Mouse (Mus musculus) small intestine, adult 2 months (tissue): Measurements from ENCODE around the gene Gm49661. TPM values are rescaled to one million over a fixed set of nuclear protein-coding genes. Genes with fewer than 3 reads are reported as not detected.

Experiments used
- H3K27ac ChIP-seq: fragments of 200-500 bp; 2 replicates; pipeline ENCODE4 v1.5.1; 2012; ENCODE audit warnings: low read depth, low read length, control low read depth, inconsistent platforms; ENCODE audit not compliant: insufficient read depth
- H3K27me3 ChIP-seq: fragments of 200-500 bp; 2 replicates; pipeline ENCODE4 v1.6.1; 2012; ENCODE audit warnings: mild to moderate bottlenecking, moderate library complexity, low read length, inconsistent platforms; ENCODE audit not compliant: control insufficient read depth, insufficient read depth
- H3K36me3 ChIP-seq: fragments of 200-500 bp; 2 replicates; pipeline ENCODE4 v1.6.1; 2012; ENCODE audit warnings: mild to moderate bottlenecking, low read length, control low read depth, inconsistent platforms; ENCODE audit not compliant: control insufficient read depth, insufficient read depth
- H3K4me1 ChIP-seq: fragments of 200-500 bp; 2 replicates; pipeline ENCODE4 v1.6.1; 2012; ENCODE audit warnings: low read length, inconsistent platforms, mixed read lengths; ENCODE audit not compliant: control insufficient read depth, insufficient read depth, insufficient read length
- H3K4me3 ChIP-seq: fragments of 200-500 bp; 2 replicates; pipeline ENCODE4 v1.5.1; 2012; ENCODE audit warnings: low read depth, mild to moderate bottlenecking, control low read depth, inconsistent platforms, low read length, moderate library complexity
- CTCF ChIP-seq: fragments of 200-500 bp; IDR thresholded peaks from 2 replicates; pipeline ENCODE4 v1.5.1; 2012; ENCODE audit warnings: low read depth, mild to moderate bottlenecking, control low read depth, inconsistent platforms, low read length, moderate library complexity, mixed read lengths; ENCODE audit not compliant: insufficient replicate concordance, insufficient read length; ENCODE audit errors: extremely low read depth
- POLR2A ChIP-seq: fragments of 200-500 bp; IDR thresholded peaks from 2 replicates; pipeline ENCODE4 v1.6.1; 2012; ENCODE audit warnings: low read depth, mild to moderate bottlenecking, control low read depth, inconsistent platforms, low read length, moderate library complexity
- WGBS: fragments of 180-500 bp; shearing (Covaris S2); methylation state at CpG from one replicate; pipeline ENCODE4 v1.1.7; 2018; 5-methylcytosine and 5-hydroxymethylcytosine counted together
- polyA plus RNA-seq: library from polyadenylated mRNA; depleted of rRNA; stranded (reverse); fragments of >200 nt; gene quantifications from 2 replicates; pipeline ENCODE4 v1.2.3, GENCODE M21; 2012

Gene Gm49661
- polyA plus RNA-seq, 1 experiment, result not detected

- no peaks in the 10 kb centered on the region for H3K27me3 ChIP-seq
- H3K4me1 ChIP-seq, result peaks cover 8% of the 10 kb centered on the region
- peak; percentile 95 for TF ChIP-seq CTCF
- TF ChIP-seq POLR2A, result no peak
- WGBS, result 14% methylated on average over 19 of the region's 19 CpGs
- peaks cover 31% of the 10 kb centered on the region for H3K36me3 ChIP-seq
- H3K27ac ChIP-seq, result peak overlapping the region; percentile 37; the same call in 1 of the 2 replicates
- peak overlapping the region; percentile 35 for H3K4me3 ChIP-seq
Observed at GRCm38 (mm10) chr8:84997649-84998295, 28.5 kb upstream of the Gm49661 start.

GRCm38 (mm10) chr8:84996978-84997377 is 27.7 kb upstream of the Gm49661 start:
- Histone ChIP-seq H3K4me1 (peaks cover 8% of the 10 kb centered on the region), H3K27ac (no peak overlapping the region), H3K27me3 (no peaks in the 10 kb centered on the region), H3K36me3 (peaks cover 30% of the 10 kb centered on the region), H3K4me3 (no peak overlapping the region)
- 95% methylated on average over 5 of the region's 5 CpGs for WGBS
- TF ChIP-seq CTCF, result no peak

- TF ChIP-seq CTCF (no peak), POLR2A (no peak)
- WGBS, result 69% methylated on average over 25 of the region's 25 CpGs
- Histone ChIP-seq H3K27ac (no peak overlapping the region), H3K27me3 (no peaks in the 10 kb centered on the region), H3K4me1 (peaks cover 11% of the 10 kb centered on the region), H3K36me3 (peaks cover 25% of the 10 kb centered on the region), H3K4me3 (no peak overlapping the region)
Observed at GRCm38 (mm10) chr8:84995680-84996079, 26.4 kb upstream of the Gm49661 start.

- H3K27me3 ChIP-seq, result no peaks in the 10 kb centered on the region
- H3K4me3 ChIP-seq, result peak overlapping the region; percentile 28; the same call in 1 of the 2 replicates
- TF ChIP-seq POLR2A, result 0 out of 2 replicates have a peak, but pooled peaks have one; percentile 29
- TF ChIP-seq CTCF, result no peak
- H3K4me1 ChIP-seq, result peaks cover 11% of the 10 kb centered on the region
- peak overlapping the region; percentile 70; the same call in 1 of the 2 replicates for H3K27ac ChIP-seq
- H3K36me3 ChIP-seq, result peaks cover 25% of the 10 kb centered on the region
- 89% methylated on average over 9 of the region's 9 CpGs for WGBS
Observed at GRCm38 (mm10) chr8:84994375-84994774, 25.1 kb upstream of the Gm49661 start.

GRCm38 (mm10) chr8:84990836-84991235 is 21.6 kb upstream of the Gm49661 start:
- WGBS, result 2% methylated on average over 15 of the region's 15 CpGs
- TF ChIP-seq POLR2A, result no peak
- no peak for TF ChIP-seq CTCF
- Histone ChIP-seq H3K27ac (peak overlapping the region; percentile 93), H3K27me3 (no peaks in the 10 kb centered on the region), H3K4me3 (peak overlapping the region; percentile 75), H3K36me3 (peaks cover 12% of the 10 kb centered on the region), H3K4me1 (peaks cover 25% of the 10 kb centered on the region; the same call in 1 of the 2 replicates)

- H3K27me3 ChIP-seq, result no peaks in the 10 kb centered on the region
- H3K27ac ChIP-seq, result peak within 1 kb of the TSS; percentile 93
- WGBS, result under 1% methylated on average over 28 of the region's 28 CpGs
- H3K36me3 ChIP-seq, result peaks cover 8% of the 10 kb centered on the region
- TF ChIP-seq CTCF (peak; percentile 90), POLR2A (peak; percentile 84)
- peak within 1 kb of the TSS; percentile 75 for H3K4me3 ChIP-seq
- peaks cover 22% of the 10 kb centered on the region; the same call in 1 of the 2 replicates for H3K4me1 ChIP-seq
Observed at GRCm38 (mm10) chr8:84990349-84990748, 21.1 kb upstream of the Gm49661 start, which contains the start of gene Hook2. Hook2 (plus strand) TSS chr8:84990603.

GRCm38 (mm10) chr8:84989810-84990209 is 20.6 kb upstream of the Gm49661 start:
- TF ChIP-seq CTCF (peak; percentile 90; the same call in 1 of the 2 replicates), POLR2A (no peak; the same call in 1 of the 2 replicates)
- Histone ChIP-seq H3K4me3 (peak overlapping the region; percentile 75), H3K4me1 (peaks cover 23% of the 10 kb centered on the region), H3K27ac (peak overlapping the region; percentile 91), H3K36me3 (peaks cover 3% of the 10 kb centered on the region; the same call in 1 of the 2 replicates), H3K27me3 (no peaks in the 10 kb centered on the region)
- WGBS, result under 1% methylated on average over 15 of the region's 15 CpGs
